Mouse (Mus musculus) common myeloid progenitor, adult 5-6 weeks (primary cell): ENCODE results near the gene Dffa. TPM values are rescaled to one million over a fixed set of nuclear protein-coding genes. Genes with fewer than 3 reads are reported as not detected.
"Not testable (repeated sequence)": the region's sequence is repeated elsewhere in the genome, so short reads cannot be mapped to it uniquely, and the experiment has no call there.

Experiments
- ATAC-seq: replicated peaks from 2 replicates; pipeline ENCODE4 v1.8.0; 2016; ENCODE audit warnings: low read depth, mild to moderate bottlenecking, moderate TSS enrichment, inconsistent platforms; ENCODE audit not compliant: poor library complexity, severe bottlenecking
- total RNA-seq: library from RNA; stranded (forward); fragments of 200-1000, 187-1606 nt; gene quantifications from 2 replicates; pipeline ENCODE4 v1.2.3, GENCODE M21; 2017

Gene Dffa
- total RNA-seq, 1 experiment from 2014 or later, result 19.1 TPM

DNA sequence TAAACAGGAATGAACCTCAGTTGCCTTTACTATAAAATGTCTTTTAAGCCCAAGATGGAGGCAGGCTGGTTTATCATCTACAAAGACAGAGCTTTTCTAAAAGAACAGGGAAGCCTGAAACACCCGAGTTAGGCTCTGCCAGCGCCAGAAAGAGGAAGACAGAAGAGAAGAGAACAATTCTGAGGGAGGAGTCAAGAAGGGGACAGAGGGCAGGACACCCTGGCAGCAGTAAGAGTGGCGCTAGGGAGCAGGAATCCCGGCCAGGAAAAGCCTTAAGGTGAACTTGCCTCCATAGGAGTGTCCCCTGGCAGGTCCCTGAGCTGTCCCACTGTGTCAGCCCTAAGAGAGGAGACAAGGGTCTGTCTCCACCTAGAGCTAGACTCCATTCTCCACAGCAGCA is 39.6 kb downstream of the Dffa start:
- 0 out of 2 replicates have a peak, but pooled peaks have one; percentile 24 for ATAC-seq

GRCm38 (mm10) chr4:149144459-149144858 is 40.5 kb downstream of the Dffa start:
- peak; percentile 91 for ATAC-seq

GRCm38 (mm10) chr4:149145151-149145550 is 41.2 kb downstream of the Dffa start:
- no peak for ATAC-seq

- ATAC-seq, result no peak
Observed at GRCm38 (mm10) chr4:149147528-149147927, 43.6 kb downstream of the Dffa start.

- no peak for ATAC-seq
Observed at GRCm38 (mm10) chr4:149148084-149148483, 44.1 kb downstream of the Dffa start.

GRCm38 (mm10) chr4:149149196-149149595 is 45.2 kb downstream of the Dffa start:
- no peak for ATAC-seq

GRCm38 (mm10) chr4:149149611-149150010 is 45.7 kb downstream of the Dffa start:
- no peak for ATAC-seq

GRCm38 (mm10) chr4:149150256-149150655 is 46.3 kb downstream of the Dffa start:
- ATAC-seq, result no peak

- no peak for ATAC-seq
Observed at GRCm38 (mm10) chr4:149150721-149151120, 46.8 kb downstream of the Dffa start.

DNA sequence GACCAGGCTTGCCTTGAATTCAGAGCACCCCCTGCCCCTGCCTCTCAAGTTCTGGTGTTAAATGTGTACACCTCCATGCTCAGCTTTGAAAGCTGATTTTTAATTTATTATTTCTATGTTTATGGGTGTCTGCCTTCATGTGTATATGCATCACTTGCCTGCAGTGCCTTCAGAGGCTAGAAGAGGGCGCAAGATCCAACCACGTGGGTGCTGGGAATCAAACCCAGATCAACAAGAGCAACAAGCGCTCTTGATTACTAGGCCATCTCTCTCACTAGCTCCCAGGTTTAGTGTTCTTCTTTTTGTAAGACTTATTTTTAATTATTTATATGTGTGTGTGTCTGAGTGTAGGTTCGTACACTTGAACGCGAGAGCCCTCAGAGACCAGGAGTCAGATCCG is 50.9 kb downstream of the Dffa start:
- no peak for ATAC-seq

DNA sequence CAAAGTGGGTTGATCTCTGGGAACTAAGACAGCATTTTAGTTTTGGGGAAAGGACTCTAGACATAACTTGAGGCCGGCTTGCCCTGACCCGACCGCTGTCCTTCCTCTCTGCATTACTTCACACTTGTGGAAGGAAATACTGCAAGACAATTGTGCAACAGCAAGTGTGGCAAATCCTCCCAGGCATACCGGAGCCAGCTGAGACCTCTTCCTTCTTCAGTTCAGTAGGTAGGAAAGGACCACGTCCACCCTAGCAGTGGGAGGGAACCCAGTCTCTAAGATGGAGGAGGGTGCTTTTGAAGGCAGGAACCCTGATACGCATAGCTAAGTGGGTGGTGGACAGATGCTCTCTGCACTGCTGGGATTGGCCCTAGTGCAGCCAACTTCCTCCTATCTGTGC is 51.8 kb downstream of the Dffa start:
- ATAC-seq, result peak; percentile 86

DNA sequence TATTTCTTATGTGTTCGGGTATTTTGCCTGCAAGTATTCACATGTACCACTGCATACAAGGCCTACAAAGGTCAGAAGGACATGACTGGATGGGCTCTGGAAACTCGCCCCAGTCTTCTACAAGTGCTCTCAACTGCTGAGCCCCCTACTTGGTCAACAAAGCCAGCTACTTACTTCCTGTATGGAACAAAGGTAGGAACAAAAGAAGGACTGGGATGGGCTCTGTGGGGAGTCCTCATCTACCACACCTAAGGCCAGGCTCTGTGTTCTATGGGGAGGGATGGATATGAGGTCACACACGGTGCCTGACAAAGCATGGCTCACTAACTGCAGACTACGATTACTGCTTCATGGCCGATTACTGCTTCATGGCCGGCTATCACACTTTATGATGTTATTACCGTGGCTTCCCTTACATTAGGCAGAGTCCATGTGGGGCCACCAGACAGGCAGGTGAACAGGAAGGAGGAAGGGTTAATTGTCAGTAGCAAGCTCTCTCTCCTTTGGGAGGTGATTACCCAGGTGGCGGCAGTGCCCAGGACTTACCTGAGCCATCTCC is 53.5 kb downstream of the Dffa start:
- no peak for ATAC-seq

GRCm38 (mm10) chr4:149159203-149159602 is 55.3 kb downstream of the Dffa start:
- no peak for ATAC-seq

GRCm38 (mm10) chr4:149159891-149160290 is 55.9 kb downstream of the Dffa start:
- no peak for ATAC-seq

- ATAC-seq, result no peak
Observed at GRCm38 (mm10) chr4:149161166-149161565, 57.2 kb downstream of the Dffa start.

- no peak for ATAC-seq
Observed at GRCm38 (mm10) chr4:149163196-149163595, 59.2 kb downstream of the Dffa start.

DNA sequence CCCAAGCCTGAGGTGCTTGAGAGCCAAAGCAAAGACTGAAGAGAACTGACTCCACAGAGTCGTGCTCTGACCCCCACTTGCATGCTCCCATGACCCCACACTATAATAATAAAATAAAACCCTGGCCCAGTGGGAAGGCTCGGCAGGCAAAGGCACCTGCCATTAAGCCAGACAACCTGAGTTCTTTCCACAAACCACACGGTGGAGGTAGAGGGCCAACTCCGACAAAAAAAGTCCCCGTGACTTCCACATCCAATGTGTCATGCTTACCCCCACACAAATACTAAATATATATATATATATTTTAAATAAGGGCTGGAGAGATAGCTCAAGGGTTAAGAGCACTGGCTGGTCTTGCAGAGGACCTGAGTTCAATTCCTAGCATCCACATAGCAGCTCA is 60.2 kb downstream of the Dffa start:
- no peak for ATAC-seq

DNA sequence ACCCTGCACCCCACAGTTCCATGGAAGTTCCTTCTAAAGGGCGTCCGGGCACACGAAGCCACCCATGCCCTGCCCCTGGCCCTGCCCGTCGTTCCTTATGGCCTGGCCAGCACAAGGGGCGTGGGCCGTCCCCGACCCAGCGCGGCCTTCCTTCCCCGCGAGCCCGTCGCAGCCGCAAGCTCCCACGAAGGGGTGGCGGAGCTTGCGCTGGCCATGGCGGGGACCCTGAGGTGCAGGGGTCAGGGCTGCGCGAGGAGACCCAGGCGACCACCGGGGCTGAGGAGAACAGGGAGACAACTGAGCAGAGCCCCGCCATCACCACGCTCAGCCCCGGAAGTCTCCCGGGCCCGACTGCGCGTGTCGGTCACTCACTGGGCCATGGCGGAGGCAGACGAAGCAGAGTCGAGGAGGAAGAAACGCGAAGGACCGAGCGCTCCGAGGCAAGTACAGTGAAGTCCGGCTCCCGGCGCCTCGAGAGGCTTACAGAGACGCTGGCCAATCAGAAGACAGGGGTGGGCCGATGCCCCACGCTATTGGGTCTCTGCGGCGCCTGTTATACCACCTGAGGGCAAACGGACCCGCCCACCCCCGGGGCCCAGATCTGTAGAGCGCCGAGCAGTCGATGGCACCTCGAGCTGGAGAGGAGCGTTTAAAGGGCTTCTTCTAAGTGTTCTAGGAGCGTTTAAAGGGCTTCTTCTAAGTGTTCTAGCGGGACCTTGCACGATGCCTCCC is 62.4 kb downstream of the Dffa start, which contains the start of gene Pgd:
Gene Pgd (minus strand): TSS at position 557 of the 732 bp plus-strand sequence.
- ATAC-seq, result peak; percentile 94

DNA sequence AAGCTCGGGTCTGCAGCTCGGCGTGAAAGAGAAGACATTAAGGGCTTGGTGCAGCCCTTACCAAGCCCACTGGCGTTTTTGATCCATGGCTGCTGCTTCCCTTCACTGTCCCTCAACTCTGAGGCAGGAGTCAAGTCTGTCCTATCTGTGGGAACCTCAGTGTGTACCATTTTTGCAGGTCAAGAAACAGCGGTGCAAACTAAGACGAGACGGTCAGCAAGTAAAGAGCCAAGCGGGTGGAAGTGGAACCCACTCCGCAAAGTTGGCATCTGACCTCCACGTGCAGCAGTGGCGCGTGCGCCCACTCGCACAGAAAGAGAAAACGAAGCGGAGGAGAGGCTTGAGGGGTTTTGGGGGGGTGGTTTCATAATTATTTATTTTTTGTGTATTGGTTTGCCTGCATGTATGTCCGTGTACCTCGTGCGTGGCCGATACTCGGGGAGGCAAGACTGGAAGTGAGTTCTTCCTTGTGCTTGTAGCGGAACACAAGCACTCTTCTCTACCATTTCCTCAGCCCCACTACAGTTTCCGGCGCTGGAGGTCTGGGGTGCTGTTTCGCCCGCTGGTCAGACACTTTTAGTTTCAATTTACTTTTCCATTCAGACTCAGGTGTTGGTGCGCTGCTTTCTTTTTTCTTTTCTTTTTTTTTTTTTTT is 63.1 kb downstream of the Dffa start:
- peak; percentile 17 for ATAC-seq

DNA sequence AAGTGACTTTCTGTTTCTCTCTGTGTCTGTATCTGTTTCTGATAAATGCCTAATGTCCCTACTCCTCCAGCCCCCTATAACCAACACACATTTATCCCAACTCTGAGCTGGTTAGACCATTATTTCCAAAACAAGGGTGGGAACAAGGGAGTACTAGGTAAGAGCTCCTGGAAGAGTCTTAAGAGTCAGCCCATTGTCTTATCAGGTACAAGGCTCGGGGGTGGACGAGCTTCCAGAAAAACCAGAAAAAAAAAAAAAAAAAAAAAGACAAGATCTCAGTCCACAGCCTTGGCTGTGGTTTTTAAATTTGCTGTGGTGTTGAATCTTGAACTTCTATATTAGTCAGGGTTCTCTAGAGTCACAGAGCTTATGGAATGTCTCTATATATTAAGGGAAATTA is 64.1 kb downstream of the Dffa start:
- no peak for ATAC-seq

DNA sequence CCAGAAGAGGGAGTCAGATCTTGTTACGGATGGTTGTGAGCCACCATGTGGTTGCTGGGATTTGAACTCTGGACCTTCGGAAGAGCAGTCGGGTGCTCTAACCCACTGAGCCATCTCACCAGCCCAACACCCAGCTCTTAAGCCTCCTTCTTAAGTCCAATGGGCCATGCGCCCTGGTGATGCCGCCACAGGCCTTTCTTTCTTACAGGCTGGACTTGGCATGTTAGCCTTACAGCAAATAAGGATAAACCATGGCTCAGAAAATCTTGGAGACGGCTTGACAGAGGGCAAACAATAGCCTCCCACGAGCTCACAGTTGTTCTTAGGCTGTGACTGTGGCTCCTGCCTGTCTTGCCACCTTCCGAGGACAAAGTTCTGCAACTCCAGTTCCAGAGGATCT is 66.0 kb downstream of the Dffa start:
- not testable (repeated sequence) for ATAC-seq
